Mouse (Mus musculus) adrenal gland, postnatal 25 days (tissue): ENCODE results near the gene Mroh3. TPM values are rescaled to one million over a fixed set of nuclear protein-coding genes. Genes with fewer than 3 reads are reported as not detected.
A peak's percentile ranks its signal among the peaks of the same experiment; 100 is the strongest.

Experiments used
- DNase-seq: peaks from one replicate; pipeline ENCODE4 v3.0.0; 2021; ENCODE audit warnings: mixed read lengths
- long read RNA-seq: library from polyadenylated mRNA; stranded (forward); transcript quantifications from one replicate; pipeline ENCODE4 v2.0.0, GENCODE M21; 2021
- total RNA-seq: library from RNA; stranded (reverse); gene quantifications from 2 replicates; pipeline ENCODE4 v1.2.3, GENCODE M21; 2021

Mroh3 gene
- total RNA-seq: not detected in 2 replicates
- long read RNA-seq: 0 reads

GRCm38 (mm10) chr1:136212803-136213202, at the start of gene Mroh3:
TSS of gene Mroh3 (minus strand) at chr1:136212828.
- DNase-seq: no peak

DNA sequence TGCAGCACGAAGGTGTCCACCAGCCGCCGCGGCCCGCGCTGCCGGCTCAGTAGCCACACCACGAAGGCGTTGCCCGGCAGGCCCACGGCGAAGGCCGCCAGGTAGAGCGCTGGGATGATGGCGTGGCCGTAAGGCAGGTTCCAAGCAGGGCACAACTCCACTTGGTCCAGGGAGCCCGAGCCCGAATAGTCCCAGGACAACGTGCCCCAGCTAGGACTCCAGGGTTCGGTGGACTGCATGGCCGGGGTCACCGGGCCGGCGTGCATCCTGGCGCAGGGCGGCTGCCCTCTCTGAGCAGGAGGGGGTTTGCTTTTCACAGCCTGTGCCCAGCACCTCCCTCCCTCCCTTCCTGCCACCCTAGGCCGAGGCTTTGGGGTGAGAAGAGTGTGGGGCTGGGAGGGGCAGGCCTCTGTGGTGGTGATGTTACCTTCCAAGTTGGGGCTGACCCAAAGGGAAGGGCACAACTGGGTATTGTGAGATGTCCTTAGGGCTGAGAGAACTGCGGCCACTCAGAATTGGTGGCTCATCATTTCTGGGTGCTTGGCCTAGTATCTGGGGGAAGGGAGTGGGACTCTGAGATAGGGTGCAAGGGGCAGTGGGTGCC, 48.1 kb upstream of the Mroh3 start, which contains the start of gene Gpr25:
Gpr25 (minus strand) TSS at position 239 of the 604 bp plus-strand sequence.
- no peak for DNase-seq

- peak; percentile 62 for DNase-seq
These were observed 47.4 kb upstream of the Mroh3 start for GRCm38 (mm10) chr1:136259893-136260634.

DNA sequence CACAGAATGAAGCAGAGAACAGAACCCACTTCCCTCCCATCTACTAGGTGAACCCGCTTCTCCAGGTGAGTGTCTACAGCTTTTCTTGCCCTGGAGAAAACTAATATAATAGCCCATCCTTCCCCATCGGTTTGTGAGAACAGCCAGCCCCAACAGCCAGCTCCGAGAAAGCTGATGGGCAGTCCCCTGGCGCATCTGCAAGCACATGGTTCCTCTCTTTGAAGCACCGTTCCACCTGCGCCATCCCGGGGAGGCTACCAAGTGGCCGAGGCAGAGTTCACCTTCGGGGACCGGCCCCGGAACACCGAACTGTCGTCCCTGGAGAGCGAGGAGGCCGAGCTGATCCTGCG, 46.9 kb upstream of the Mroh3 start:
- DNase-seq: no peak

GRCm38 (mm10) chr1:136258495-136258894, 45.9 kb upstream of the Mroh3 start:
- no peak for DNase-seq

- no peak for DNase-seq
These were observed 43.0 kb upstream of the Mroh3 start for GRCm38 (mm10) chr1:136255657-136256056.

- no peak for DNase-seq
These were observed 42.5 kb upstream of the Mroh3 start for GRCm38 (mm10) chr1:136255174-136255573.

DNA sequence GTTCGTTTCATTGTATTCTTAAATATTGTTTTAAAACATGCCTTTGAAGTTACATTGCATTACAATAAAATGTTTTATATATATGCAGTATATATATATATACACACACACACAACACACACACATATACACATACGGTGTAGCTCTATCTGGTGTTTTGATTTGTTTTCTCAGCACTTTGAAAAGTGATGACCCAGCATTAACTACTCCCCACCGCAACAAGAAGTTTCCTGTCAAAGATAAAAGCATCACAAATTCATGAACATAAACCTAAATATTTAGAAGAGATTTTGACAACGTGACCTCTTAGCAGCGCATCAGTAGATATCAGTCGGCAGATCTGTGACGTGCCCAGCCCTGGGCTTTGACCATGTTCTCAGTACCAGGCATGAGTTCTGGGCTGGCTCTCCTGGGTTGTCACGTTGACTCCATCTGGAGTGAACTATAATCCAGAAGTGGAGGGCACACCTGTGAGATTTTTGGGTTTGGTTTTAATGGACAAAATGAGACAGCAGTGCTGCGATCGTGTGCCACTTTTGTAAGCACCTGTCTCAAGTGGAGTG, 42.0 kb upstream of the Mroh3 start:
- DNase-seq: no peak

GRCm38 (mm10) chr1:136253472-136253871, 40.8 kb upstream of the Mroh3 start:
- no peak for DNase-seq

GRCm38 (mm10) chr1:136249662-136250061, 37.0 kb upstream of the Mroh3 start:
- no peak for DNase-seq

DNA sequence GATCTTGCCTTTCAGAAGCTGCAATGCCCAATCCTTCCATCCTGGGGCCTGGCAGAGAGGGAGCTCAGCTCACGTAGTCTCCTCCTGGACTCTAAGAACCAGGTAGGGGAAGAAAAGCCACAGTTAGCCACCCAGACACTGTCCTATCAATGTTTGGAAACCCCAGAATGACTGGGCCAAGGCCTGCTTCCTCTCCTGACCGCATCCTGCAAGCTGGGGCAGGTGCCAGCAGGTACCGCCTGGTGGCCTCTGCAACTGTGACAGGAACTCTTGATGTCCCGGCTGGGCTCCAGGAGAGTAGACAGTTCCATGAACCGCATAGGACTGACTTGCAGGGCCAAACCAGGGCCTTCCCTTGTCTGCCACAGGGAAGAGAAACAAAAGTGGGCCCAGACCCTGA, 34.8 kb upstream of the Mroh3 start:
- DNase-seq: no peak

- no peak for DNase-seq
These were observed 31.8 kb upstream of the Mroh3 start for GRCm38 (mm10) chr1:136244469-136244868.

GRCm38 (mm10) chr1:136241801-136242200, 29.2 kb upstream of the Mroh3 start:
- DNase-seq: no peak

GRCm38 (mm10) chr1:136238495-136238894, 25.9 kb upstream of the Mroh3 start:
- no peak for DNase-seq

DNA sequence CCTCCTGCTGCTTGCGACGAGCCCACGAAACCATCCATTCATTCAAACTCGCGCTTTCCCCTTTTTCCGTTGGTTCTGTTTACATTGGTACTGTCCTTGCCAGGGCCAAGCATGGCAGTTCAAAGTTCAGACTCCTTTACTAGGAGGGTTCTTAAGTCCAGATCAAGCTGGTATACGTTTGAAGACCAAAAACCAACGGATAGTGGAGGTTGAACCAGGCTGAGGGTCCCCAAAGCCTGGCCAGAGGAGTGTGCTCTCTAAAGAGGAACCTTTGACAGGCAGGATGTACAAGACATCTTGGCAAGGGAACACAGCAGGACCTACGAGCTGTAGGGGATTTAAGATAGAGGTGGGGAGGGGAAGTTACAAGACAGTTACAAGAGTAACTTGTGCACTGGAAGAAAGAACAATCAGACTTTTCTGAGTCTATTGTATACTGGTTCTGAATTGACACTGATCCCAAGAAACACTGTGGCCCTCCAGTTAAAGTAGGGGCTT, 22.0 kb upstream of the Mroh3 start:
- DNase-seq: no peak

DNA sequence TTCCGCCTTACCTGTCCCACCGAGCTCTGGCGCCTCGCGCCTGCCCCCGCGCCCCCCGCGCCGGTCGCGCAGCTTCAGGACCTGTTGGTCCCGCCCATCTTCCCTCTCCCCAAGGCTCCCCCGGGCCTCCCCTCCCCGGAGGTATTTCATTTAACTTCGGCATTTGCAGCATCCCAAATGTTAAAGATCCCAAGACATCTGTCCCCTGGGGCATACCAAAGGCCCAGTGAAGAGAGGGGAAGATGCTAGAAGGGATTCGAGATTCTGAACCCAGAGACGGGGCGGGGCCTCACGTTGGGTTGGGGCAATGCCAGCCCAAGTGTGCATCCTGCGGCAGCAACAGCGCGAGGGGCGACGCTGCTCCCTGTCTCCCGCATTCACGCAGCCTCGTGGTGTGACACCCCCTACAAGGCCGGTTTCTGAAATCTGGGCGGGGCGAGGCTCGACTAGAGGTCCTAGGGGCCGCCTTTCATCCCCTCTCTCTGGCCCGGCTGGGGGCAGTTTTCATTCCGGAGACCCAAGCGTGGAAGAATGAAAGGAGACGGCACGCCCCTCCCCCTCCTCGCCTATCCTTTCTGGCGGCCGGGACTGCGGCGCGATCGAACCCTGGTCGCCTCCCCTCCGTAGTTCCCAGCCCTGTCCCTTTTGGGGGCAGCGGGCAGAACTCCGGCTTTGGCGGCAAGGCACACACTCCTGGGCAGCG, 21.4 kb upstream of the Mroh3 start, which contains the start of gene Inava:
Inava (minus strand) TSS at position 373 of the 703 bp plus-strand sequence.
- peak; percentile 30 for DNase-seq

DNA sequence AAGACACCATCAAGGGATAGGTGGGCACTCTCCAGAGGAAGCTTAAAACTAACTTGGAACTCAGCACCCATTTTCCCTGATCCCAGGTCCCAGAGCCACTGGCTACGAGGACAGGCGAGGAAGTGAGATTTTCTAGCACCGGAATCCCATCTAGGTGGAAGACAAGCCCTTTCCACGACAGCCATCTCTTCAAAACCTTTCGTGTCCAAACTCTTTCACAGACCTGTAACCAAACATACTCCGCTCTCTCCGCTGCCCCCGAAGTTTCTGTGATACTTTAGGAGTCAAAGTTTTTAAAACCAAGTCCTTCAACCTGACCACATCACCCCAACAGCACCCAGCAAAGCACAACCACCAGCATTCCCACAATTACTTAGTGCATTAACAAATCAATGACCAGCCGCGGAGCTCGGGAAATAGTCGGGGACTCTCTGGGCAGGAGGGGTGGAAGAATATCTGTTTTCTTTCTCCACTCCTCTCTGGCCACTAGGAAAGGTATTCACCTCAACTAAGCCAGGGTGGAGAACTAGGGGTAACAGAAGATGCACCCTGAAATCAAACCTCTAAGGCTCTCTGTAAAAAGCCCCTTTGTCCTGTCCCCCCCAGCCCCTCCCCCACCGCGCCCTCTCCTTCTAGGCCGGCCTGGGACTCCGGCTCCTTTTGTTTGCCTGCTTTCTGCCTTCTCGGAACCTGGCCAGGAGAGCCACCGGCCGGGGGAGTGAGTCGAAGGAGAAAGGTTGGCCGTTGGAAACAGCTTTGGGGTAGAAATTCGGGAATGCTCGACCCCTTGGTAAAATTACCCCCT, 20.6 kb upstream of the Mroh3 start:
- DNase-seq: no peak

DNA sequence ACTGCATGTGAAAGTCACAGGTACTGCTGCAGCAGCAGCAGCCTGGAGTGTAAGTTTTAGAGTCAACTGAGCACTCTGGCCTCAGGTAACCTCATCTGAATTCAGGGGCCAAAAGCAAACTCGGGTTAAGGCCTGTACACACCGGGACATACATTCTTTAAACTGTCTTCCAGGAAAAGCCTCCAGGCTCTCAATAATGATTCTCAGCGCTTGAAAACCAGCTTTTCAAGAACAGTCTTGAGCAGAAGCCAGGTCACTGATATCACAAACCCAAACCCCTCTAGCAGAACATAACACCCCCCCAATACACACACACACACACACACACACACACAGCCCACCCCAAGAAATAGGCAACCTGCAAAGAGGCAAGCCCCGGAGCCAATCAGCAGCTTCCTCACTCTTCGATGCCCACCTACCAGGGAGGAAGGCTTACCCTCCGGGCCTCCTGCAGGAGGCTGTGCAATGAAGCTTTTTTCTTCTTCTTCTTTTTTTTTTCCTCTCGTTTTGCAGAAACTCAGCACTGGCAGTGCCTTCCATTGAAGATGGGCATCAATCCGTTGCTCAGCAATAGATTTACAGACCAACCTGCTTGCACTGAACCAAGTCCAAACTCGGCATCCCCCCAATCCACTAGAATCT, 19.8 kb upstream of the Mroh3 start:
- no peak for DNase-seq

- no peak for DNase-seq
These were observed 19.0 kb upstream of the Mroh3 start for GRCm38 (mm10) chr1:136231596-136231995.

GRCm38 (mm10) chr1:136230201-136230600, 17.6 kb upstream of the Mroh3 start:
- no peak for DNase-seq

DNA sequence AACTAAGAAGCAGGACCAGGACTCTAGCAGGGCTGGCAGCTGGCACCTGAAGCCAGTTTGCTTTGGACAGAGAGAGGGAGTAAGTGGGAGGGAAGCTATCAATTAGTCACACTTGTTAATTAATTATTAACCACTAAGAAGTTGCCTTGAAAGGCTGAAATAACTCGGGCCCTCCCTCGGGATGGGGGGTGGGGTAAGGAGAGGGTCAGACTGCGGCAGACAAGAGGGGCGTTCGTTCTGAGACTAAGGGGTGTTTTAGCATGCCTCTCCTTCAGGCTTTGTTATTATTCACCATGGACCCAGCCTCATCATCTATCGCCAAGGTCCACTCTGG, 16.4 kb upstream of the Mroh3 start:
- DNase-seq: no peak
